Mouse (Mus musculus): Measurements from ENCODE around the gene Rps3a1.
A peak's percentile ranks its signal among the peaks of the same experiment; 100 is the strongest.

Rps3a1 gene

DNA sequence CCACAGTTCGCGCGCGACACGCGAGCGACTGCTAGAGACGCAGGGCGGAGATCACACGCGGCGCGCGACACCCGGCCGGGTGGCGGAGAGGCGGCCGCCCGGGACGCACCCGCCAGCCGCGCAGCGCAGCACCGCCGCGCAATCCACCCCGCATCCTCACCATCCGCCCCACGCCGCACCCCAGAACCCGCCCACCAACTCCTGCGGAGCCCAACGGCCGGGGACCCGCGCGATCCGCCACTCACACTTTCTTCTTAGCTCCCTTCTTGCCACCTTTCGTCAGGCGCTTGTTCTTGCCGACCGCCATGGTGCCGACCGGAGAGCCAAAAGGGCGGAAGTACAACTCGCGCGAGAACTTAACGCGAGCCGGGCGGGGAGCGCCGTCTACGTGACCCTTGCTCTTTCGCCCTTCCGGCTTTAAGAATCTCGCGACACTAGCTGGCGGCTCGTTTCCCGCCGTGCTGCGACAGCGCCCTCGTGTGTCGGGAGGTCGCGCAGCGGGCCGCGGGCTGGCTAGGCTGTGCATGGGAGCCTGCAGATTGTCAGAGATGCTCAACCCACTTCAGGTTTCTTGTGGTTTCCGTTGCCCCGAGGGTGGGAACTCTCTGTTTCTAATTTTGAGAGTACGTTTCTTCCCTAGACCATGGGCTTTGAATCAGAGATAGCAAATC lies at the start of gene Rps3a1:
Gene Rps3a1, minus strand, starts transcription at position 440 of the 671 bp plus-strand sequence.
- peak; percentile 99 to 100 for DNase-seq

- peak; percentile 32 to 44 for DNase-seq
These were observed 45.4 kb upstream of the Rps3a1 start for GRCm38 (mm10) chr3:86187736-86188389.

GRCm38 (mm10) chr3:86184546-86184945 lies 42.0 kb upstream of the Rps3a1 start:
- no peak for DNase-seq

- no peak for DNase-seq
These were observed 38.6 kb upstream of the Rps3a1 start for GRCm38 (mm10) chr3:86181107-86181506.

- DNase-seq, result no peak
These were observed 37.2 kb upstream of the Rps3a1 start for GRCm38 (mm10) chr3:86179714-86180113.

- DNase-seq, result no peak
These were observed 26.4 kb upstream of the Rps3a1 start for GRCm38 (mm10) chr3:86168841-86169425.

DNA sequence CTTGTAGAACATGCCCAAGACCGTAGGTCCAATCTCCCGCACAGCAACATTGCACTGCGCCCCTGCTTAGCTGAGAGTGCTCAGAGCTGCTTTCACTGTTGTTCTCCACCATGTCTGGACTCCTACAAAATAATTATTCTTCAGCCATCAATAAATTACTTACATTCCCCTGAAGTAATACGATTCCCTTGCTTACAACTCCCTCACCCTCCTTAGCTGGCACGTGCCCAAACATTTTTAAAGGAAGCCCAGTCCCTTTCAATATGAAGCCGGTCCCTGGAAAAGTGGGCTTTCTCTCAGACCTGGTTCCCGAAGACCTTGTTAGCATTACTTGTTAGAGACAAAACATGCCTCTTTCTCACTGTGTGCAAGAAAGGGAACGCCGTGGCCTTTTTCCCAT lies 7.0 kb upstream of the Rps3a1 start:
- no peak for DNase-seq

- no peak for DNase-seq
These were observed 6.6 kb upstream of the Rps3a1 start for GRCm38 (mm10) chr3:86149063-86149462.

GRCm38 (mm10) chr3:86143343-86143742 lies 841 bp upstream of the Rps3a1 start:
- DNase-seq, result no peak

GRCm38 (mm10) chr3:86142934-86143317 lies 424 bp upstream of the Rps3a1 start:
- peak in 1 of 2 experiments; percentile 13 for DNase-seq

- DNase-seq, result peak; percentile 48 to 59
These were observed 628 bp downstream of the Rps3a1 start for GRCm38 (mm10) chr3:86141886-86142262.

GRCm38 (mm10) chr3:86141366-86141765 lies 1.1 kb downstream of the Rps3a1 start:
- DNase-seq, result peak; percentile 9 to 19

DNA sequence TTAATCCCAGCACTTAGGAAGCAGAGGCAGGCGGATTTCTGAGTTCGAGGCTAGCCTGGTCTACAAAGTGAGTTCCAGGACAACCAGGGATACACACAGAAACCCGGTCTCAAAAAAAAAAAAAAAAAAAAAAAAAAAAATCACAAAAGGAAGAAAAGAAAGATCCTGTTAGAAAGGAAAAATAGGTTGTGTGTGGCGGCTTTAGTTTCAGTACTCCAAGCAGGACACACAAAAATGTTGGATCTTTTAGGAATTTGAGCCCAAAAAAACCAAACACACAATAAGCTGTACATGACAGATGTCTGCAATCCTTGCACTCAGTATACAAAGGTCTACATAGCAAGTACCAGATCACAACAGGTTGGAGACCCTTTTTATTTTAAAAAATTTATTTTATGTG lies 2.8 kb downstream of the Rps3a1 start:
- no peak for DNase-seq

- DNase-seq, result no peak
These were observed 5.4 kb downstream of the Rps3a1 start for GRCm38 (mm10) chr3:86136936-86137574.

DNA sequence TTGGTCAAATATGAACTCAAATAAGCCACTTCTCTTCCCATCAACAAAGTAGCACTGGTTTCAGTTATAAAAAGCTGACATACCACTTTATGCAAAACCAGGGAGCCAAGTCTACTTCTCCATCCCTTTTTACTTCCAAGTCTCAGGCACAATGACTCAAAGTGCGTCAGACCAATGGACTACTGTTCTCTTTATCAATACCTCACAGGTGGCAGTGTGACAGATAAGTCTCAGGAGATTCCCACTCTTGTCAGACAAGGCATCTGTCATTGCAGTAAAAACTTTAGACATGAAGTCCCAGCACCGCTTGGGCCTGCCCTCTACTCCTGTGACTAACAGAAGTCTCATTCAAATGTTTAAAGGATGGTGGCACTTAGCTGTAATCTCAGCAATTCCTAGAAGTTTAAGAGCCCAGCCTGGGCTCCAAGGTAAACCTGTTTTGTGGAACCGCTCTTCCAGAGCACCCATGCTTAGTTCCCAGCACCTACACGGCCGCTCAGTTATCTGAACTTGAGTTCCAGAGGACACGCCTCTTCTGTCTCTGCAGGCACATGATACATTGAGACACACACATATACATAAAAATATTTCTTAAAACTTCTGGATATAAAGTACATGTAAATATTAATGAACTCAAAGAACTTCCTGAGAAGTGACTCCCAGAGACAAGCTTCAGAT lies 6.5 kb downstream of the Rps3a1 start:
- no peak for DNase-seq

GRCm38 (mm10) chr3:86134939-86135638 lies 7.4 kb downstream of the Rps3a1 start:
- DNase-seq, result no peak

- peak; percentile 86 to 88 for DNase-seq
These were observed 12.7 kb downstream of the Rps3a1 start for GRCm38 (mm10) chr3:86129757-86130156.

DNA sequence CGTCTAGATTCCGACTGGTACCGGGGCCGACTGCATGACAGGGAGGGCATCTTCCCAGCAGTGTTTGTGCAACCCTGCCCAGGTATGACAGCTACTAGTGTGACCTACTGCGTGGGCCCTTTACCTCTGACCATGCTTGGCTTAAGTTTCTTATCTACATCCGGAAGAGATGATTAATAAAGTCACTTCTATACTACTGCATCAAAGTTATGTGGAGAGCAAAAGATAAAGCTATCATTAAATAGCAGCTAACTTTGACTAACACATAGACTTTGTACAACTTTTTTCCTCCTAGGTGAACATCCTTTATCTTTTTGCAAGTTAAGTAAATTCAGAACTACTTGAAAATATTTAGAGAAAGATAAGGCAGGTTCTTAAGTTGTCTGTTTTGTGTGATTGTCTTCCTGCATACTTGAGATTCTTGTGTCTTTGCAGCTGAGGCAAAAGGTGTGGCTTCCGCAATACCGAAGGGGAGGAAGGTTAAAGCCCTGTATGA lies 19.2 kb downstream of the Rps3a1 start:
- DNase-seq, result no peak

DNA sequence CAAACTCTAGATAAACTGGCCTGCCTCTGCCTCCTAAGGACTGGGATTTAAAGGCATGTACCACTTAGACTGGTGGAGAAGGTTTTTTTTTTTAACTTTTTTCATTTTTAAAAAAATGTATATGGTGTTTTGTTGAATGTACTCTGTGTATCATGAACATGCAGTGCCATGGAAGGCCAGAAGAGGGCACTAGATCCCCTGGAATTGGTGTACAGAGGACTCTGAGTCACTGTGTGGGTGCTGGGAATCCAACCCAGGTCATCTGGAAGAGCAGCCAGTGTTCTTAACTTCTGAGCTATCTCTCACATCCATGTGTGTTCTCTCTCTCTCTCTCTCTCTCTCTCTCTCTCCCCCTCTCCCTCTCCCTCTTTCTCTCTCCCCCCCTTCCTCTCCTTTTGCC lies 20.3 kb downstream of the Rps3a1 start:
- no peak for DNase-seq

- DNase-seq, result no peak
These were observed 23.1 kb downstream of the Rps3a1 start for GRCm38 (mm10) chr3:86119237-86119932.

DNA sequence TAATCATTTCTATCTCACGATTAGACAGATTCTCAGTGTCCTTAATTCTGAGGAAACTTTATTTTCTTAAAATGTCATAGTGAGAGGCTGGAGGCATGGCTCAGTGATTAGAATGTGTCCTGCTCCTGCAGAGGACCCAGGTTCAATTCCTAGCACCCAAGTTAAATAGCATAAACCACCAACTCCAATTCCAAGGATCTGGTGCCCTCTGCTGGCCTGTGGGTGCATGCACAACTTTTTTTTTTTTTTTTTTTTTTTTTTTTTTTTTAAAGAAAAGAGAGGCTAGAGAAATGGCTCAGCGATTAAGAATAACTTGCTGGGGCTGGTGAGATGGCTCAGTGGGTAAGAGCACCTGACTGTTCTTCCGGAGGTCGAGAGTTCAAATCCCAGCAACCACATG lies 25.6 kb downstream of the Rps3a1 start:
- DNase-seq, result no peak

Data from cerebellum, postnatal 10 days (tissue).